ENCODE assay signal across 25 mouse cellular contexts in genomic region chr12:11198026-11198425, GRCm38 (mm10). TPM values are rescaled to one million over a fixed set of nuclear protein-coding genes. Genes with fewer than 3 reads are reported as not detected.
DNase-seq lines count a peak whose midpoint lies in the region; ATAC-seq lines count a peak whose summit lies in the region.
"Had no signal": no experiment of that assay in that cellular context is flagged by ENCODE, and none has a peak within 500 bp of the region (broad histone marks: within the 10 kb centered on the region; RNA-seq: fewer than 3 reads in every experiment).

No protein-coding gene starts in this region.

- H3K4me1 ChIP-seq in forebrain, embryonic 10.5 days = peaks cover 27% of the 10 kb centered on the region
- peaks cover 8% of the 10 kb centered on the region; the same call in 1 of the 2 replicates for H3K4me1 ChIP-seq in hindbrain, embryonic 14.5 days (replicated peaks; ENCODE audit: control insufficient read depth, insufficient read depth, low read length)
- H3K4me1 ChIP-seq: hindbrain, embryonic 13.5 days; intestine, embryonic 15.5 days; liver, embryonic 13.5 days had no signal

- H3K36me3 ChIP-seq in forebrain, embryonic 10.5 days (replicated peaks) = no peaks in the 10 kb centered on the region
- no peaks in the 10 kb centered on the region for H3K36me3 ChIP-seq in hindbrain, embryonic 14.5 days (replicated peaks; ENCODE audit: control insufficient read depth, insufficient read depth)
- H3K36me3 ChIP-seq: hindbrain, embryonic 13.5 days; intestine, embryonic 15.5 days; kidney, embryonic 15.5 days; liver, embryonic 13.5 days had no signal

- peak; percentile 14 for DNase-seq in 416B (ENCODE audit: low read depth)
- peak; percentile 48 for DNase-seq in forebrain, embryonic 10.5 days (ENCODE audit: extremely low spot score, low spot score)
- no peak for DNase-seq in adrenal gland, postnatal 25 days
- no peak for DNase-seq in hindbrain, embryonic 14.5 days (ENCODE audit: low spot score)
- no peak for DNase-seq in layer of hippocampus, postnatal 36 days
- DNase-seq: adrenal gland, postnatal 14 days; cerebellum, adult 2 months; gastrocnemius, postnatal 14 days; heart, postnatal 10 days; liver, embryonic 13.5 days; right cerebral cortex, postnatal 14 days had no signal

- H3K4me3 ChIP-seq in forebrain, embryonic 10.5 days = no peak overlapping the region
- no peak overlapping the region for H3K4me3 ChIP-seq in hindbrain, embryonic 14.5 days (replicated peaks; ENCODE audit: low read length)
- H3K4me3 ChIP-seq: hindbrain, embryonic 13.5 days; intestine, embryonic 15.5 days; kidney, embryonic 15.5 days; liver, embryonic 13.5 days; megakaryocyte, embryonic 14.5 days had no signal

- WGBS in forebrain, embryonic 10.5 days = 17% methylated on average over 4 of the region's 4 CpGs
- 21% methylated on average over 4 of the region's 4 CpGs for WGBS in hindbrain, embryonic 14.5 days

- H3K4me2 ChIP-seq in hindbrain, embryonic 14.5 days (replicated peaks) = no peak overlapping the region
- H3K4me2 ChIP-seq: hindbrain, embryonic 13.5 days; intestine, embryonic 15.5 days; kidney, embryonic 15.5 days; liver, embryonic 13.5 days had no signal

- ATAC-seq in CD4-positive, CD25-positive, alpha-beta regulatory T cell, adult 4 months = peak; percentile 28
- 0 out of 2 replicates have a peak, but pooled peaks have one; percentile 27 for ATAC-seq in megakaryocyte progenitor cell, adult 5-6 weeks (replicated peaks; ENCODE audit: poor library complexity)
- no peak for ATAC-seq in hindbrain, embryonic 14.5 days (ENCODE audit: low FRiP score)
- ATAC-seq in megakaryocyte, adult 5-6 weeks (ENCODE audit: poor library complexity, severe bottlenecking) = no peak
- ATAC-seq: intestine, embryonic 15.5 days; lung, postnatal 0 days had no signal

- H3K27me3 ChIP-seq in forebrain, embryonic 10.5 days (ENCODE audit: poor library complexity, severe bottlenecking) = 0 out of 2 replicates have a peak, but pooled peaks cover 8% of the 10 kb centered on the region
- no peaks in the 10 kb centered on the region for H3K27me3 ChIP-seq in hindbrain, embryonic 14.5 days (ENCODE audit: control insufficient read depth, insufficient read depth, low read length)
- H3K27me3 ChIP-seq: hindbrain, embryonic 13.5 days; intestine, embryonic 15.5 days; kidney, embryonic 15.5 days; liver, embryonic 13.5 days; megakaryocyte, embryonic 14.5 days had no signal

- no peaks in the 10 kb centered on the region for H3K9me3 ChIP-seq in forebrain, embryonic 10.5 days
- no peaks in the 10 kb centered on the region for H3K9me3 ChIP-seq in hindbrain, embryonic 14.5 days (ENCODE audit: control insufficient read depth, low read length)
- H3K9me3 ChIP-seq: hindbrain, embryonic 13.5 days; intestine, embryonic 15.5 days; kidney, embryonic 15.5 days; liver, embryonic 13.5 days; megakaryocyte, embryonic 14.5 days had no signal

- H3K27ac ChIP-seq in forebrain, embryonic 10.5 days = peak overlapping the region; percentile 61; the same call in 1 of the 2 replicates
- no peak overlapping the region for H3K27ac ChIP-seq in hindbrain, embryonic 14.5 days
- H3K27ac ChIP-seq: hindbrain, embryonic 13.5 days; intestine, embryonic 15.5 days; kidney, embryonic 15.5 days; liver, embryonic 13.5 days had no signal

- H3K9ac ChIP-seq in hindbrain, embryonic 14.5 days = no peak overlapping the region
- H3K9ac ChIP-seq: hindbrain, embryonic 13.5 days; intestine, embryonic 15.5 days; kidney, embryonic 15.5 days; liver, embryonic 13.5 days had no signal

RNA-seq across cellular contexts. Expression of gene Msgn1, which starts 10.7 kb away (rescaled TPM):
- polyA plus RNA-seq in CD4-positive, CD25-positive, alpha-beta regulatory T cell, adult 4 months (2017; shearing (Covaris generic)) = under 1 TPM in 1 of 2 experiments, not detected in 1; 0.73 TPM
- polyA plus RNA-seq in forebrain, embryonic 10.5 days (2016; fragmentation: Nextera tagmentation; extraction: Ambion mirVana) = not detected in 2 replicates
- total RNA-seq in megakaryocyte progenitor cell, adult 5-6 weeks (2015) = not detected in 2 replicates
- 0.71 TPM in 1 of 2 replicates, not detected in the other for total RNA-seq in megakaryocyte progenitor cell, adult 5-6 weeks (2017)
- total RNA-seq in adrenal gland, postnatal 25 days (2021) = not detected in 2 replicates
- polyA plus RNA-seq in hindbrain, embryonic 14.5 days (2014; fragmentation: Nextera tagmentation; extraction: Ambion mirVana) = not detected in 2 replicates
- total RNA-seq in layer of hippocampus, postnatal 36 days (2021) = not detected
- not detected in 2 replicates for total RNA-seq in megakaryocyte, adult 5-6 weeks (2015)
- 0.92 TPM in 1 of 2 replicates, not detected in the other for total RNA-seq in megakaryocyte, adult 5-6 weeks (2017)
- total RNA-seq: adrenal gland, postnatal 14 days; gastrocnemius, postnatal 14 days; heart, postnatal 10 days; left cerebral cortex, adult 8-10 months had no signal
- polyA plus RNA-seq: cerebellum, adult 2 months; cortical plate, adult 2 months; hindbrain, embryonic 13.5 days; intestine, embryonic 15.5 days; kidney, embryonic 15.5 days; limb, embryonic 11.5 days; liver, embryonic 13.5 days; lung, postnatal 0 days; neural tube, embryonic 11.5 days; stomach, embryonic 16.5 days; thymus, postnatal 0 days had no signal

RNA-seq across cellular contexts. Expression of gene Kcns3, which starts 47.2 kb away (rescaled TPM):
- polyA plus RNA-seq in CD4-positive, CD25-positive, alpha-beta regulatory T cell, adult 4 months (2017; shearing (Covaris generic)) = not detected
- polyA plus RNA-seq in forebrain, embryonic 10.5 days (2016; fragmentation: Nextera tagmentation; extraction: Ambion mirVana) = 0.11 TPM in 2 replicates
- total RNA-seq in megakaryocyte progenitor cell, adult 5-6 weeks (2015) = not detected in 2 replicates
- total RNA-seq in megakaryocyte progenitor cell, adult 5-6 weeks (2017) = not detected in 2 replicates
- total RNA-seq in adrenal gland, postnatal 25 days (2021) = 2.7 and 2.8 TPM in 2 replicates
- 1.2 and 1.3 TPM in 2 replicates for polyA plus RNA-seq in hindbrain, embryonic 14.5 days (2014; fragmentation: Nextera tagmentation; extraction: Ambion mirVana)
- total RNA-seq in layer of hippocampus, postnatal 36 days (2021) = 10 to 100 TPM; 10.9 to 12.6 TPM
- not detected in 2 replicates for total RNA-seq in megakaryocyte, adult 5-6 weeks (2015)
- not detected in 2 replicates for total RNA-seq in megakaryocyte, adult 5-6 weeks (2017)

Comparison
In these comparisons a context has a peak if more than half of its experiments do, and no peak if none do; other contexts are left out.
1. DNase-seq: peak in 416B (single experiment) and forebrain, embryonic 10.5 days (single experiment); none in adrenal gland, postnatal 25 days (single experiment), hindbrain, embryonic 14.5 days (single experiment) and layer of hippocampus, postnatal 36 days (0 of 2).
2. ATAC-seq: peak in CD4-positive, CD25-positive, alpha-beta regulatory T cell, adult 4 months (single experiment) and megakaryocyte progenitor cell, adult 5-6 weeks (single experiment); none in hindbrain, embryonic 14.5 days (single experiment) and megakaryocyte, adult 5-6 weeks (single experiment).